Mouse (Mus musculus): ENCODE data around the gene Scml4. TPM values are rescaled to one million over a fixed set of nuclear protein-coding genes. Genes with fewer than 3 reads are reported as not detected.

Scml4 gene
- total RNA-seq, 1 experiment, result 0.22 TPM

DNA sequence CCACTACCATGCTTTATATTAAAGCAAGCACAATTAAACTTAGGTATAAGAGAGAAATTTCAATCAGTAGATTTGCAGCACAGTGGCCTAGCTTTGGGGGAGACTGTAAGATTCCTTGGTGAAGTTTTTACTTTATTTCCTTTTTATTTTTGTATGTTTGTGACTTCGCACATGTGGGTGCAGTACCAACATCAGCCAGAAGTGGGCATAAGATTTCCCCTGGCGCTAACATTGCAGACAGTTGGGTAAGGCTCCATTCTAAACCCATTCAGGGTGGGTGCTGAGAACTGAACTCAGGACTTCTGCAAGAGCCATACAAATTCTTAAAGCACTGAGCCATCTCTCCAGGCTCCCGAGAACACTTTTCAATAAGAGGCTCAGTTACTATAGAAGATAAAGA lies 82.1 kb downstream of the Scml4 start:
- no peaks in the 10 kb centered on the region for H3K36me3 ChIP-seq (ENCODE audit: control insufficient read depth, insufficient read depth, low read length, poor library complexity, severe bottlenecking)
- no peak overlapping the region for H3K9ac ChIP-seq (ENCODE audit: insufficient read depth, low read depth, low read length, poor library complexity, severe bottlenecking)
- no peak overlapping the region for H3K4me3 ChIP-seq (ENCODE audit: insufficient read depth in 1 of 2, low read depth in 1 of 2, low read length in 2 of 2, poor library complexity in 1 of 2, severe bottlenecking in 1 of 2)
- DNase-seq (ENCODE audit: low read depth, low spot score), result no peak
- no peak overlapping the region for H3K27ac ChIP-seq (ENCODE audit: insufficient read depth, low read depth, low read length, poor library complexity, severe bottlenecking)
- TF ChIP-seq ZC3H11A (IDR thresholded peaks at IDR 0.05; ENCODE audit: borderline replicate concordance, low read depth, low read length) (no peak), ZNF384 (IDR thresholded peaks at IDR 0.05; ENCODE audit: low read depth, low read length) (no peak), HCFC1 (IDR thresholded peaks at IDR 0.05; ENCODE audit: borderline replicate concordance, insufficient read depth, low read length) (no peak), MAFK (IDR thresholded peaks at IDR 0.05; ENCODE audit: insufficient read depth, low read depth, low read length) (no peak), CHD2 (IDR thresholded peaks at IDR 0.05; ENCODE audit: low read depth, low read length) (no peak)
- in situ Hi-C loops (cut with MboI; ENCODE audit: low sequenced_read_pairs in 2 of 2, unreplicated experiment in 2 of 2), result no loop called here
- H3K4me1 ChIP-seq (ENCODE audit: control insufficient read depth in 2 of 2, insufficient read depth in 2 of 2, low read length in 2 of 2, poor library complexity in 1 of 2), result peaks cover 2 to 10% of the 10 kb centered on the region in 2 experiments; a peak in 2 of 4 replicates
- no peaks in the 10 kb centered on the region for H3K9me3 ChIP-seq (ENCODE audit: control insufficient read depth, insufficient read depth, low read depth, low read length)

- Histone ChIP-seq H3K27ac (ENCODE audit: insufficient read depth, low read depth, low read length, poor library complexity, severe bottlenecking) (no peak overlapping the region), H3K36me3 (ENCODE audit: control insufficient read depth, insufficient read depth, low read length, poor library complexity, severe bottlenecking) (no peaks in the 10 kb centered on the region), H3K9ac (ENCODE audit: insufficient read depth, low read depth, low read length, poor library complexity, severe bottlenecking) (no peak overlapping the region), H3K9me3 (ENCODE audit: control insufficient read depth, insufficient read depth, low read depth, low read length) (no peaks in the 10 kb centered on the region), H3K4me1 (ENCODE audit: control insufficient read depth in 2 of 2, insufficient read depth in 2 of 2, low read length in 2 of 2, poor library complexity in 1 of 2) (peaks cover 10 to 19% of the 10 kb centered on the region in 2 experiments; a peak in 3 of 4 replicates), H3K4me3 (ENCODE audit: insufficient read depth in 1 of 2, low read depth in 1 of 2, low read length in 2 of 2, poor library complexity in 1 of 2, severe bottlenecking in 1 of 2) (no peak overlapping the region)
- no peak for DNase-seq (ENCODE audit: low read depth, low spot score)
- no peak for TF ChIP-seq CHD2 (IDR thresholded peaks at IDR 0.05; ENCODE audit: low read depth, low read length)
- no peak for TF ChIP-seq ZC3H11A (IDR thresholded peaks at IDR 0.05; ENCODE audit: borderline replicate concordance, low read depth, low read length)
- TF ChIP-seq HCFC1 (IDR thresholded peaks at IDR 0.05; ENCODE audit: borderline replicate concordance, insufficient read depth, low read length), result no peak
- no peak for TF ChIP-seq ZNF384 (IDR thresholded peaks at IDR 0.05; ENCODE audit: low read depth, low read length)
- TF ChIP-seq MAFK (IDR thresholded peaks at IDR 0.05; ENCODE audit: insufficient read depth, low read depth, low read length), result no peak
- in situ Hi-C loops (cut with MboI; ENCODE audit: low sequenced_read_pairs in 2 of 2, unreplicated experiment in 2 of 2), result no loop called here
These were observed 85.1 kb downstream of the Scml4 start for GRCm38 (mm10) chr10:42945316-42945715.

GRCm38 (mm10) chr10:42947336-42947735 lies 87.2 kb downstream of the Scml4 start:
- H3K9me3 ChIP-seq (ENCODE audit: control insufficient read depth, insufficient read depth, low read depth, low read length), result no peaks in the 10 kb centered on the region
- DNase-seq (ENCODE audit: low read depth, low spot score), result no peak
- H3K4me3 ChIP-seq (ENCODE audit: insufficient read depth in 1 of 2, low read depth in 1 of 2, low read length in 2 of 2, poor library complexity in 1 of 2, severe bottlenecking in 1 of 2), result no peak overlapping the region
- H3K36me3 ChIP-seq (ENCODE audit: control insufficient read depth, insufficient read depth, low read length, poor library complexity, severe bottlenecking), result no peaks in the 10 kb centered on the region
- in situ Hi-C loops (cut with MboI; ENCODE audit: low sequenced_read_pairs in 2 of 2, unreplicated experiment in 2 of 2), result no loop called here
- H3K4me1 ChIP-seq (ENCODE audit: control insufficient read depth in 2 of 2, insufficient read depth in 2 of 2, low read length in 2 of 2, poor library complexity in 1 of 2), result peaks cover 20 to 28% of the 10 kb centered on the region in 2 experiments; a peak in 3 of 4 replicates
- no peak for TF ChIP-seq ZNF384 (IDR thresholded peaks at IDR 0.05; ENCODE audit: low read depth, low read length)
- no peak for TF ChIP-seq ZC3H11A (IDR thresholded peaks at IDR 0.05; ENCODE audit: borderline replicate concordance, low read depth, low read length)
- no peak for TF ChIP-seq HCFC1 (IDR thresholded peaks at IDR 0.05; ENCODE audit: borderline replicate concordance, insufficient read depth, low read length)
- TF ChIP-seq CHD2 (IDR thresholded peaks at IDR 0.05; ENCODE audit: low read depth, low read length), result no peak
- TF ChIP-seq MAFK (IDR thresholded peaks at IDR 0.05; ENCODE audit: insufficient read depth, low read depth, low read length), result no peak
- no peak overlapping the region for H3K9ac ChIP-seq (ENCODE audit: insufficient read depth, low read depth, low read length, poor library complexity, severe bottlenecking)
- H3K27ac ChIP-seq (ENCODE audit: insufficient read depth, low read depth, low read length, poor library complexity, severe bottlenecking), result no peak overlapping the region

GRCm38 (mm10) chr10:42950252-42950751 lies 90.1 kb downstream of the Scml4 start:
- in situ Hi-C loops (cut with MboI; ENCODE audit: low sequenced_read_pairs in 2 of 2, unreplicated experiment in 2 of 2), result no loop called here
- Histone ChIP-seq H3K36me3 (ENCODE audit: control insufficient read depth, insufficient read depth, low read length, poor library complexity, severe bottlenecking) (no peaks in the 10 kb centered on the region), H3K9ac (ENCODE audit: insufficient read depth, low read depth, low read length, poor library complexity, severe bottlenecking) (no peak overlapping the region), H3K9me3 (ENCODE audit: control insufficient read depth, insufficient read depth, low read depth, low read length) (no peaks in the 10 kb centered on the region), H3K4me1 (ENCODE audit: control insufficient read depth in 2 of 2, insufficient read depth in 2 of 2, low read length in 2 of 2, poor library complexity in 1 of 2) (peaks cover 20 to 26% of the 10 kb centered on the region in 2 experiments; a peak in 3 of 4 replicates), H3K27ac (ENCODE audit: insufficient read depth, low read depth, low read length, poor library complexity, severe bottlenecking) (no peak overlapping the region), H3K4me3 (ENCODE audit: insufficient read depth in 1 of 2, low read depth in 1 of 2, low read length in 2 of 2, poor library complexity in 1 of 2, severe bottlenecking in 1 of 2) (peak overlapping the region in 1 of 2 experiments; percentile 46; a peak in 1 of 4 replicates)
- TF ChIP-seq MAFK (IDR thresholded peaks at IDR 0.05; ENCODE audit: insufficient read depth, low read depth, low read length) (no peak), ZNF384 (IDR thresholded peaks at IDR 0.05; ENCODE audit: low read depth, low read length) (no peak), HCFC1 (IDR thresholded peaks at IDR 0.05; ENCODE audit: borderline replicate concordance, insufficient read depth, low read length) (no peak), ZC3H11A (IDR thresholded peaks at IDR 0.05; ENCODE audit: borderline replicate concordance, low read depth, low read length) (no peak), CHD2 (IDR thresholded peaks at IDR 0.05; ENCODE audit: low read depth, low read length) (no peak)
- DNase-seq (ENCODE audit: low read depth, low spot score), result peak; percentile 68
